Mouse (Mus musculus) G1E (cell line): ENCODE measurements around the gene Miox.

Source experiments
- CTCF ChIP-seq: IDR thresholded peaks from 2 replicates; pipeline ENCODE4 v1.5.1; 2012; ENCODE audit warnings: low read depth, low read length, inconsistent platforms, mixed read lengths
- GATA1 ChIP-seq: IDR thresholded peaks from 2 replicates; pipeline ENCODE4 v1.6.1; 2012; ENCODE audit warnings: borderline replicate concordance, low read length, inconsistent platforms, mixed read lengths
- GATA2 ChIP-seq: IDR thresholded peaks from 2 replicates; pipeline ENCODE4 v1.6.1; 2012; ENCODE audit warnings: low read depth, low read length, inconsistent platforms, borderline replicate concordance
- POLR2AphosphoS5 ChIP-seq: IDR thresholded peaks from 2 replicates; pipeline ENCODE4 v1.6.1; 2012; ENCODE audit warnings: low read depth, low read length, inconsistent platforms; ENCODE audit not compliant: insufficient replicate concordance
- TAL1 ChIP-seq: conservative IDR thresholded peaks from 2 replicates; pipeline ENCODE4 v1.6.1; 2012; ENCODE audit warnings: low read depth, low read length, inconsistent platforms, mixed read lengths

DNA sequence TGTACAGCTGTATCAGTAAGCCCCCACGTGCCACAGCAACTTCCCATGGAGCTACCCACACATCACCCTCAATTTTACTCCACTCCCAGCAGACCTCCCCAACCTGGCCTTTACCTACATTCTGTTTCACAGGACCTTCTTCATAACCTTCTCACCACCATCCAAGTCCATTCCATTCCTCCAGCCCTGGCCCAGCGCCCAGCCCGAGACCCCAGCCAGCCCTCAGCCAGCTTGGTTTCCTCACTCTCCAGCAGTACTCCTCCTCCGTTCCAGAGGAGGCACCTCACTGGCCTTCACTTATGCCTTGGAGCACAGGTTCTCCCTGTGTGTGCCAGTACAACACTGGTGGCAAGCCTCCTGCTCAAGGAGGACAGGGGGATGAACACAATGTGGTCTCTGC lies 20.8 kb upstream of the Miox start:
- no peak for TF ChIP-seq GATA1
- TF ChIP-seq TAL1 = no peak
- TF ChIP-seq CTCF = no peak
- TF ChIP-seq POLR2AphosphoS5 = no peak
- no peak for TF ChIP-seq GATA2
